Mouse (Mus musculus): Measurements from ENCODE around the gene C9.

- TF ChIP-seq CTCF (IDR thresholded peaks at IDR 0.05) (no peak), EP300 (IDR thresholded peaks at IDR 0.05) (no peak)
Measured at GRCm38 (mm10) chr15:6406771-6407170, 38.4 kb upstream of the C9 start.

Measured in lung, postnatal 0 days (tissue).